Mouse (Mus musculus): Measurements from ENCODE around the gene Tbx15.

The Tbx15 gene

GRCm38 (mm10) chr3:99248831-99249550 is 8.8 kb downstream of the Tbx15 start:
- DNase-seq (ENCODE audit: low spot score in 2 of 2), result no peak

DNA sequence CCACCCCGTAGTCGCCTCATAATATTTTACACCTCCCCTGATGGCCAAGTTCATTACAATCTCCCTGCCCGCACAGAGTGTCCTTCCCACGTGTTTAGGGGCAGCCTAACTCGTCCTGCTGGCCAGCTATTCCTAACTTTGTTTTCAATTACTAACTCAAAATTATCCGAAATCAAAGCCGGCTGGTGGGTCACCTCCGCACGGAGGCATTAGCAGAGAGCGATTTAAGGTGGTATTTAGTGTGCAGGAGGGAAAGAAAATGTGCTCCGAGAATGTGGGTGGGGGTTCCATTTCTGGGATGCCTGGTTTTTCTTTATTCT is 9.3 kb downstream of the Tbx15 start:
- no peak for DNase-seq (ENCODE audit: low spot score in 2 of 2)

DNA sequence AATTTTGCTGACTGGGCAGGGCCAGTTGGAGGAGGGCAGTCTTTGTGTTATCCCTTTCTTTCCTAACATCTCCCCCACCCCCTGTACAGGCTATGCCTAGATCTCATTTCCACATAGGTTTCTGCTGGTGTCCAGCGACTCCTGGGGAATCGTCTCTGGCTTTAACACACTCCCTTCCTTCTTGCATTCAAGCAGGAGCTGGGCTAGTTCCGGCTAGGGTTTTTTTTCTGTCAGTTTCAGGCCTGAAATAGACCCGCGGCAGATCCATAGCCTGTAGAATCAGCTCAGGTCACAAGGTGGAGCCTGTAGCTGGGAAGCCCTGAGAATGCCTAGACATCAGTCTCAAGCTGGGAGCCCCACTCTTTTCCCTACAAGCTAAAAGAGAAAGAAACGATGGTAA is 9.7 kb downstream of the Tbx15 start:
- DNase-seq (ENCODE audit: low spot score in 2 of 2), result no peak

GRCm38 (mm10) chr3:99251271-99252165 is 11.3 kb downstream of the Tbx15 start:
- no peak for DNase-seq (ENCODE audit: low spot score in 2 of 2)

- DNase-seq (ENCODE audit: low spot score in 2 of 2), result no peak
Observed at GRCm38 (mm10) chr3:99252461-99253091, 12.4 kb downstream of the Tbx15 start.

DNA sequence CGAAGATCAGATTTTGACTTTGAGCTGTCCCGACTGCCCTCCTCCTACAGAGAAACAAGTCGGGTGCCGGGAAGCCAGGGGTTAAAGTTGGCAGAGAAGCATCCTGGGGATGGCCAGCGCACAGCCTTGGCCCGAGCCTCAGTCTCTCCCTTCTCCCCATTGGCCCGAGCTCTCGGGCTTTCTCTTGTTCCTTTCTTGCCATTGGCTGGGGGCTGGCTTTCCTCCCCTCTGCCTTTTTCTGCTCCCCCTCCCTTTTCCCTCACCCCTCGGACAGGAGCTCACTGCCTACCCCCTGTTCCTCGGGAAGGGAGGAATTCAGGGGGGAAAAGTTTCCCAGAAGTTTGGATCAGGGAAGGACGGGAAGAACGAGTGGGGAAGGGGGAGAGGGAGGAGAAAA is 12.9 kb downstream of the Tbx15 start:
- DNase-seq (ENCODE audit: low spot score in 2 of 2), result no peak

GRCm38 (mm10) chr3:99253497-99254451 is 13.6 kb downstream of the Tbx15 start:
- peak; percentile 9 to 38 for DNase-seq (ENCODE audit: low spot score in 2 of 2)

DNA sequence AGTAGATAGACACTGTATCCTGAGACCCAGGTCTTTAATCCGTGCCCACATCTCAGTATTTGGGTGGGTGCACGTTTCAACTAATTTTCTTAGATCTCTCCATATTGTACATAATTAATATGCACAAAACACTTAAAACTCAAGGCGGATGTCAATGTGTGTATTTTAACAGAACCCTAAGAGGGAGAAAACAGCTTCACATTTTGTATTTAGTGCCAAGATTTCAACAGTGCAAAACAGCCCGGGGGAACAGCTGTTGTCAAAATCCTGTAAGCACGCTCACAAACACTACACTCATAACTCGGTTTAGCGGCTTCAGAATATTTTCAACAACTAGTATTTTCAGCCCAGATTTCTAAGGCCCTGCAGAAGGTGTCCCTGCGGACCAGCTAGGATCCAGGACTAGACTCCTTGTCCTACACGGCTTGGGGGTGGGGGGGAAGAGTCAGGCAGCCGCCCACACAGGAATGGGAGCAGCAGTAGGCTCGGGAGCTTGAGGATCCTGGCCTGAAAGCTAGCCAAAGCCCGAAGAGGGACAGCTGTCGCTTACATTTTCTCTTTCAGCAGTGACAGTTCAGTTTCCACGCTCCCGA is 14.5 kb downstream of the Tbx15 start:
- DNase-seq (ENCODE audit: low spot score in 2 of 2), result no peak

DNA sequence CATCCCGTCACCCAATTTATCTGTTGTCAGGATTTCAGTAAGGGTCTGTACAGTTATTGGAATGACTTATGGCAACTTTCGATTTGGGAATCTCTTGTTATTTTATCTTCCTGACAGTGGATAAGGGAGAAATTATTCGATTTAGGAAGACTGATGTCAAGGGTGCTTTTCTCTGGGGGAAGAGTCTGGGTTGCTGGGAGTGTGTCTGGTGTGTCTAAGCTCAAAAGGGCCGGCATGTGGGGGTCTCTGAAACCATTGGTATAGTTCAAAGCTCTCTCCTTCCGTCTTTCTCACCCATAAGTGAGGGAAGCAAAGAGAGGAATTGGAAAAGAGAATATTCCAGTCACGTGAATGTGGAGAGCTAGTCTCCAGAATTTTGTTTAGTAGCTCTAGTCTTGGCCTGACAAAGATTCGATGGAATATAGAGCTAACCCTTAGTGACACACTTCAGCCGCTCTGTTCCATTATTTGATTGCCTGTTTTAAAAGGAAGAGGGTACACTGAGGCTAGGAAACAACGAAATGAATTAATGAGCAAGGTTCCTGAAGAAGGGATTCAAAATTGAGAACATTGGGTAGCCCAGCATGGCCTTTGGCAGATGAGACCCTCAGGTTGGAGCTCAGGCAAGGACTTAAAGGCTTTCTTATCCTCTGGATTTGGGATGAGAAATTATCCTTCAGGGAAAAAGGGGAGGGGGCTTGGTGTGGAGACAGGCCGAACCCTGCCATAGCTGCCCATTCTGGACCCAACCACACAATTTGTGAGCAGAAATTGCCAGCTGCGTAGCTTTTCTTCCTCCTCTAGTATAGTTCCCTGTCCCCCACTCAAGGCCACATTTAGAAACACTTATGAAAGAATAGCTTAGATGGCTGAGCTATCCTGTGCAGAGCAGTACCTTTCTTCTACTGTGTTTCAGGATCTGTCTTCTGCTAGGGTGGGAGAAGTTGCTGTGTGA is 15.5 kb downstream of the Tbx15 start:
- DNase-seq (ENCODE audit: low spot score in 2 of 2), result no peak

DNA sequence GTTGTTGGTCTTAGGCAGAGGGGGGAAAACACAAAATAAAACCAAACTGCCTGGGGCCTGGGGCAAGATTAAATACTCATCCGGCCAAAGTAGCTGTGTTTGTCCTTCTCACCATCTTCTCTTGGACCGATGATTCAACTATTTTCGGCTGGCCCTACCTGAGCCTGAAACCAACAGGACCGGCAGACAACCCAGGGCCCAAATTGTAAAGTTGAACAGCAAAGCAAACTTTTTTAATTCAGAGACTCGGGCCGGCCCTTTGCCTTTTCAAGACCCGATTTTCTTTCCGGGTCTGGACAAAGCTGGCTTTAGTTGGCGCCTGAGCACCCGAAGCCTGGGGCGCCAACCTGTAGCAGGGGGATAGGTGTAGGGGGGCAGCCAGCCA is 16.2 kb downstream of the Tbx15 start:
- no peak for DNase-seq (ENCODE audit: low spot score in 2 of 2)

- no peak for DNase-seq (ENCODE audit: low spot score in 2 of 2)
Observed at GRCm38 (mm10) chr3:99256766-99257165, 16.6 kb downstream of the Tbx15 start.

- no peak for DNase-seq (ENCODE audit: low spot score in 2 of 2)
Observed at GRCm38 (mm10) chr3:99257586-99258577, 17.7 kb downstream of the Tbx15 start.

- DNase-seq (ENCODE audit: low spot score in 2 of 2), result no peak
Observed at GRCm38 (mm10) chr3:99259741-99260270, 19.6 kb downstream of the Tbx15 start.

GRCm38 (mm10) chr3:99260395-99260794 is 20.2 kb downstream of the Tbx15 start:
- no peak for DNase-seq (ENCODE audit: low spot score in 2 of 2)

DNA sequence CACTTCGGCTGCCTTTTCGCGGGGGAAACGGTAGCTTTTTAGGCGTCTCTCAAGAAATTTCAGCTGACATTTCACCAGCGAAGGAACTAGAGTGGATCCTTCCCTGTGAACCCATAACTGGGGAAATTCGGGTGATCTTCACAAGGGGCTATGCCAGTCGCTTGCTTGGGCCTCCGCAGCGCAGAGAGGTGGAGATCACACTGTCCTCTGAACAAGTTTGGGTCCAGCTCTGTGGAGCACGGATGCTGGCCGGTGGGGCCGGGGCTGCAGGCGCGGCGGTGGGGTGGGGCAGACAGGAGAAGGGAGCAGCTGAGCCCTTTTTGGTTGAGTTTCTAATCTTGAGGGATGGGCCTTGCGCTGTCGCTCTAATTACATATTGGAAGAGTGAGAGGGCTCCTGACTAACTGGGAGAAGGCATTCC is 21.2 kb downstream of the Tbx15 start:
- no peak for DNase-seq (ENCODE audit: low spot score in 2 of 2)

DNA sequence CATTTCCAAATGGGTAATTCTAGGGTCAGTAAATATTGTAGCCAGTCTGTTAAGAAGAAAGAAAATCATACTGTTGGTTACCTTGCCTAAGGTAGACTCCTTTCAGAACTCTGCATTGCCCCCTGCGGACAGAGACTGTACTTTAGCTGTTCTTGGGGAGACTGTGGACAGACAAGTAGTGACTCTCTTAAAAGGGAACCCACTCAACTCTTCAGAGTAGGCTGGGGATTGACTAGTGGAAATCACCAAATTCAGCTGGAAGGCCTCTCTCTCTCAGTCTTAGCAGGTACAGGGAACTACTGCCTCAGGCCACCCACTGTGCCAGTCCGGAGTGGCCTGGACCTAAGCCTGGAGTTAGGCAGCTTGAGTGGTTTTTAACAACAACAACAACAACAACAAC is 21.8 kb downstream of the Tbx15 start:
- no peak for DNase-seq (ENCODE audit: low spot score in 2 of 2)

GRCm38 (mm10) chr3:99263471-99263903 is 23.3 kb downstream of the Tbx15 start:
- no peak for DNase-seq (ENCODE audit: low spot score in 2 of 2)

DNA sequence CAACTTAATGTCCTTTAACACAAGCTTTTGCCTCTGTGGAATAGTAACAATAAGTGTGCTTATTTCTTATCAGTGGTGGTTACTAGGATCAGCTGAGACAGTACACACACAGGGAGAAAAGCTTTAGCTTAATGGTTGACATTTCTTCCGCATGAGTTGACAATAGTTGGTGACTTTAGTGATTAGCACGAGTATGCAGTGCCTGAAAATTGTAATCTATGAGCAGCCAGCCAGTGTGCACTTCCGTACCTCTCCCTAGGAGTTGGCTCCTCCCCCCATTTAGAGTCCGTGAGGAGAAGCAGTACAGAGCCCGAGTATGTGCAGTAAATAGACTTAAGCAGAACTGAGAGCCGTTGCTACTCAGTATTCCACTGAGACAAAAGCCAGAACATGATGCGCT is 24.5 kb downstream of the Tbx15 start:
- no peak for DNase-seq (ENCODE audit: low spot score in 2 of 2)

All from urinary bladder, postnatal 36 days (tissue).